Mouse (Mus musculus): ENCODE results near the gene Plcxd1. TPM values are rescaled to one million over a fixed set of nuclear protein-coding genes. Genes with fewer than 3 reads are reported as not detected.

Gene Plcxd1
- polyA plus RNA-seq, 1 experiment from 2014 or later, result 1.6 TPM

DNA sequence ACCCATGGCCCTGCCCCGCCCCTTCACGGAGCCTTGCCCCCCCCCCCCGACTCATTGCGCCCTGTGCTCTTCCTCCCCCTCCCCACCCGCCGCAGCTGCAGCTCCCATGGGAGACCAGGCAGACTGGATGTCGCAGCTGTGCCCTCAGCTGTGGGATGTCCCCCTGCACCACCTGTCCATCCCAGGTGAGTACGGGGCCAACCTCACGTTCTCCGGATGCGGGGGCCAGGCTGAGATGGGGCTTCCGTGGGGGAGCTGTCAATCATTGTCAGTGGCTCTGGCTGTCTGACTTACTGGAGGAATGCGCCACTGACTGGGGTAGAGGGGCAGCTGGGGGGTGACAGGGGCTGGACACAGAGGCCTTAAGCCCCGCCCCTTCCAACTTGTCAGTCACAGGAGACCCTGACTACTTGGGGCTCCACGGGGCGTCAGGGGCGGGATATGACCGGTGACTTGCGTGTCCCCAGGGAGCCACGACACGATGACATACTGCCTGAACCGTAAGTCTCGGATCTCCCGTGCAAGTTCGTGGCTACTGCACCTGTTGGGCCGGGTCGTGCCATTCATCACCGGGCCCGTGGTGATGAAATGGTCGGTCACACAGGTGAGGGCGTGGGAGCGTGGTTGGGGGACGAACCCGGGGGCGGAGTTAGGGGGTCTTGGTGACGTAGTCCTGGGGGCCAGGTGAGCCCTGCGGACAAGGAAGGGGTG, 1.3 kb downstream of the Plcxd1 start:
- DNase-seq (ENCODE audit: low read depth, low spot score), result no peak
- ChIA-PET CTCF (no interaction called here), POLR2A (no interaction called here)
- in situ Hi-C loops (cut with MboI; ENCODE audit: low pct_unique_long_range_greater_than_20kb), result loop anchor here (10.0 kb wide), 1 partner anchor 46 kb away; no protein-coding TSS in a partner anchor
- ATAC-seq, result no peak
- no peak for TF ChIP-seq CTCF (IDR thresholded peaks at IDR 0.05)
- H3K27me3 ChIP-seq, result no peaks in the 10 kb centered on the region

DNA sequence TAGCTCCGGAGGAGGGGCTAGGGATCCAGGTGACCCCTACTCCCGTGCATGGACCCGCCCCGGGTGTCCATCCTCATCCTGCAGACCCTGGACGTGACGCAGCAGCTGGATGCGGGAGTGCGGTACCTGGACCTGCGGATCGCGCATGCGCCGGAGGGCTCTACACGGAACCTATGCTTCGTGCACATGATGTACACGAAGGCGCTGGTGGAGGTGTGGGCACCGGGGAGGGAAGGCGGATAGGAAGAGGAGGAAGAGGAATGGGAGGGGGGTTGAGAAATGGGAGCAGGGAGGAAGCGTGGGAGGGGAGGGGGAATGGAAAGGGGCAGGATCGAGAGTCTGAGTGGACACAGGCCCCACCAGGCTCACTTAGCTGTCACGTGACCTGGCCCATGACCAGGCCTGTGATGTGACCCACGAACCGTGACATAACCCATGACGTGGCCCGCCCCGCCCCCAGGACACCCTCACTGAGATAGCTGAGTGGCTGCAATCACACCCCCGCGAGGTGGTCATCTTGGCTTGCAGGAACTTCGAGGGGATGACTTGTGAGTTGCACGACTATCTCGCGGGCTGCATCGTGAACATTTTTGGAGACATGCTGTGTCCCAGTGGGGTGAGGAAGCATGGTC, 2.1 kb downstream of the Plcxd1 start:
- ATAC-seq (no peak), DNase-seq (ENCODE audit: low read depth, low spot score) (no peak)
- in situ Hi-C loops (cut with MboI; ENCODE audit: low pct_unique_long_range_greater_than_20kb), result loop anchor here (10.0 kb wide), 1 partner anchor 47 kb away; no protein-coding TSS in a partner anchor
- ChIA-PET CTCF (no interaction called here), POLR2A (no interaction called here)
- no peaks in the 10 kb centered on the region for H3K27me3 ChIP-seq
- TF ChIP-seq CTCF (IDR thresholded peaks at IDR 0.05), result no peak

DNA sequence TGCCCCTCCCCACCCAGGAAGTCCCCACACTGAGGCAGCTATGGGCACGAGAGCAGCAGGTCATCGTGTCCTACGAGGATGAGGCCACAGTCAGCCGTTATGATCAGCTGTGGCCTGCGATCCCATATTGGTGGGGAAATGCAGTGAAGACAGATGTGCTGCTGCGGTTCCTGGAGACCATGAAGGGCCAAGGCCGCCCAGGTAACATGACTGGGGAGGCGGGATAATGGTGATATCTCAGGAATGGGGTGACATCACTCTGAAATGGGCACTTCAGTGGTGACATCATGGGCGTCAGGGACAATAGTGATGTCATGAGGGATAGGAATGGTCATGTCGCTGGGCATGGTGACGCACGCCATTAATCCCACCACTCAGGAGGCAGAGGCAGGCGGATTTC, 2.7 kb downstream of the Plcxd1 start:
- DNase-seq (ENCODE audit: low read depth, low spot score), result no peak
- H3K27me3 ChIP-seq, result no peaks in the 10 kb centered on the region
- no peak for TF ChIP-seq CTCF (IDR thresholded peaks at IDR 0.05)
- ChIA-PET CTCF (no interaction called here), POLR2A (no interaction called here)
- ATAC-seq, result no peak
- in situ Hi-C loops (cut with MboI; ENCODE audit: low pct_unique_long_range_greater_than_20kb), result loop anchor here (10.0 kb wide), 1 partner anchor 48 kb away; no protein-coding TSS in a partner anchor

DNA sequence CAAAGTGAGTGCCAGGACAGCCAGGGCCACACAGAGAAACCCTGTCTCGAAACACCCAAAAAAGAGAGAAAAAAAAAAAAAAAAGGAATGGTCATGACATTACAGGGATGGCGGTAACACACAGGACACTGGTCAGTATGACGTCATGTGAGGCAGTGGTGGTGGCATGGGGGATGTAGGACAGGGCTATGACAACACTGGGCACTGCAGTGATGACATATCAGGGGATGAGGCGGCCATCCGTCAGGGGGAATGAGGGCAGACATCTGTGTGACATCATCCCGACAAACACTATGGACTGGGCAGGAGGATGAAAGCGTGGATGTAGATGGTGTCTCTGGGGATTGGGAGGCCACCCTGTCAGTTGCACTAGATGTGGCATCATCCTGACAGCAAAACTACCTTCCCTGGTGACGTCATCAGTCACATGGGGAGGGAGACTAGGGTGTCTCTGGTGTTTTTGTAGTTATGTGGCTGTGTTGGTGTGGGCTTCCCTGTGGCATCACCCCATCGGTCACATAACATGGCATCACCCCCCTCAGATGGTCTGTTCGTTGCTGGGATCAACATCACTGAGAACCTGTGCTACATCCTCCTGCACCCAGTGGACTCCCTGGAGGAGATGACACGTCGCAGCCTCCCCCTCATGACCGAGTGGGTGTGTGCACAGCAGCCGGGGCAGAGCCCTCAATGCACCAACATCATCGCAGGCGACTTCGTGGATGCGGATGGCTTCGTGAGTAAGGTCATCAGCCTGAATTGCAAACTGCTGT, 3.3 kb downstream of the Plcxd1 start:
- no peaks in the 10 kb centered on the region for H3K27me3 ChIP-seq
- no peak for ATAC-seq
- CTCF ChIA-PET, result no interaction called here
- no peak for TF ChIP-seq CTCF (IDR thresholded peaks at IDR 0.05)
- POLR2A ChIA-PET, result no interaction called here
- DNase-seq (ENCODE audit: low read depth, low spot score), result no peak
- in situ Hi-C loops (cut with MboI; ENCODE audit: low pct_unique_long_range_greater_than_20kb), result loop anchor here (10.0 kb wide), 1 partner anchor 48 kb away; no protein-coding TSS in a partner anchor

DNA sequence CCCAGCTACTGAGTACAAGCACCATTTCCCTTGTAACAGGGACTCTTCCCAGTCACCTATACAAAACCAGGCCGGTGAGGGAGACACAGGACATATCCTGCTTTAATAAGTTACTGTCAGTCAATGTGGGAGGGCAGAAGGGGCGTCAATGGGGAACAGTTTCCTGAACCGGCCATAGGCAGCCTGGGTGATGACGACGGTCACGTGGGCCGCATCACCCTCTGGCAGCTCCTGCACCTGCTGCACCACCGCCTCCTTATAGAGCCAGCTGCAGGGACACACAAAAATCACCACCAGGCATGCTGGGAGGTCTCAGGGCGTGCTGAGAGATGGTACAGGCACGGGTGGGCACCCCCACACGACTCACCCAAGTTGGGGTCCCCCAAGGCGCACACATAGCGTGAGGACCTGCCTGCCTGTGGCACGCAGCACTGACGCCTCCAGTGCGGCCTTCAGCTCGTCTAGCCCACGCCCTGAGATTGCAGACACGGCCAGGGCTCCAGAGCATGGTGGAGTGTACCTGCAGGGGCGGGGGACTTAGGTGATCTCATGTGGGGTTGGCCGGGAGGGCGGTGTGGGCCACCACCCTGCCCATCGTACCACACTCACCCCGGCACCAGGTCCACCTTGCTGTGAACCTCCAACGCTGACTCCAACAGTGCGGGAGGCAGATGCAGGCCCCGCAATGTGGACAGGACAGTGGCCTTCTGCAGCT, 4.3 kb downstream of the Plcxd1 start:
- in situ Hi-C loops (cut with MboI; ENCODE audit: low pct_unique_long_range_greater_than_20kb), result loop anchor here (10.0 kb wide), 1 partner anchor 49 kb away; no protein-coding TSS in a partner anchor
- ATAC-seq (no peak), DNase-seq (ENCODE audit: low read depth, low spot score) (no peak)
- POLR2A ChIA-PET, result interaction anchor here (1.2 kb wide), 1 partner anchor 10 kb away, joined by 3 read pairs; the partner anchor contains the start of gene Gm35315
- CTCF ChIA-PET, result no interaction called here
- no peak for TF ChIP-seq CTCF (IDR thresholded peaks at IDR 0.05)
- no peaks in the 10 kb centered on the region for H3K27me3 ChIP-seq

DNA sequence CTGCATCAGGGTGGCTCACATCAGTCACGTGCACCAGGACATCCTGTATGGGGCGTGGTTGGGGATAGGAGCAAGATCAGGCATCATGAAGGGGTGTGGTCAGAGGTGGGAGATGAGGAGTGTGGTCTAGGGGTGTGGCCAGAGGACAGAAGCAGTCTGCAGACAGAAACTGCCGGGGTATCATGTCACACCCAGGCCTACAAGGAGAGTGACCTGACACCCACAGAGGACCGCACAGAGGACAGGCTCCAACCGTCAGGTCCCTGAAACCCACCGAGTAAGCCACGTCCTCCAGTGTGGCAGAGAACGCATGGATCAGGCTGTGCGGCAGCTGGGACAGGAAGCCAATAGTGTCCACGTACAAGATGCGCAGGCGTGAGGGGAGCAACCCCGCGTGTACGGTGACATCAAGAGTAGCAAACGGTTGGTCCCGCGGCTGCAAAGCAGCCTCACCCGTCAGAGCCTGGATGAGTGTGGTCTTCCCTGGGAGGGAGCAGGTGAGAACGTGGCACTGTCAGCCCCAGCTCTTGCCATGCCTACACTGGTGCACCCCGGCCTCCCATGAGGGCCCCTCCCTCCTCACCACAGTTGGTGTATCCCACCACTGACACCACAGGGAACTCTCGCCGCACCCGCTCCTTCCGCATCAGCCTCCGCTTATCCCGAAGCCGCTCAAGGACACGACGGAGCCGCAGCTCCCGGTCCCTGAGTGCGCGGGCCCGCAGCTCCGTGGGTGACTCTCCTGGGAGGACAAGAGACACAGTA, 5.0 kb downstream of the Plcxd1 start:
- in situ Hi-C loops (cut with MboI; ENCODE audit: low pct_unique_long_range_greater_than_20kb), result loop anchor here (10.0 kb wide), 1 partner anchor 50 kb away; no protein-coding TSS in a partner anchor
- POLR2A ChIA-PET, result interaction anchor here (1.2 kb wide), 1 partner anchor 10 kb away, joined by 3 read pairs; the partner anchor contains the start of gene Gm35315

DNA sequence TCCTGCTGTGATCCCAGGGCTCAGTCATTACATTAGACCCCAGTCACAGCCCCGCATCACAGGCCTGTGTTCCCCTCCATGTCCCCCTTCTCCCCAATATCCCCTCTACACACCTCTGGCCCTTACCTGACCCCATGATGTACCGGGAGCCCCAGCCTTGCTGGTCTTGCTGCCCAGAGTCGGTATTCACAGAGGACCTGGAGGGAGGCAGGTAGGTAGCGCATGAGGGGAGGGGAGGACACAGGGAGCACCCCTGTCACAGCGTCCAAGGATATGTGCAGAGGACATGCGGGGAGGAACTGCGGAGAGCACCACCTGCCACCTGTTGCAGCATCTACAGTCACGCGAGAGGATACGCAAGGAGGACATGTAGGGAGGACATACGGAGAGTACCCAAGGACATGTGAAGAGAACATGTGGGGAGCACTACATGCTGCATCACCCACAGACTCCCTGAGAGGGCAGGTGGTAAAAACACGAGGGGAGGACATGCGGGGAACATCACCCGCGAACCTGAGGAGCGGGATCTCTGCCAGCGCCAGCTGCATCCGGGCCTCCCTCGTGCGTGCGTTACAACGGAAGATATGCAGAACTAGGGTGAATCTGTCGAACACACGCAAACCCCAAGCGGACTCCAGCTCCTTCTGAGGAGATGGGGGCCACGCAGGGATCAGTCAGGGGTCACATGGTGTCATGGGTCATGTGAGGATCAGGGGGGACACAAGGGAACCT, 6.5 kb downstream of the Plcxd1 start:
- ChIA-PET CTCF (no interaction called here), POLR2A (interaction anchor here (1.8 kb wide), 1 partner anchor 11 kb away, joined by 5 read pairs; the partner anchor contains the start of gene Gm35315)
- DNase-seq (ENCODE audit: low read depth, low spot score), result no peak

More for the DNA sequence above, 5.0 kb downstream of the Plcxd1 start:
- no peaks in the 10 kb centered on the region for H3K27me3 ChIP-seq
- CTCF ChIA-PET, result no interaction called here
- DNase-seq (ENCODE audit: low read depth, low spot score), result no peak
- ATAC-seq, result no peak
- TF ChIP-seq CTCF (IDR thresholded peaks at IDR 0.05), result no peak

DNA sequence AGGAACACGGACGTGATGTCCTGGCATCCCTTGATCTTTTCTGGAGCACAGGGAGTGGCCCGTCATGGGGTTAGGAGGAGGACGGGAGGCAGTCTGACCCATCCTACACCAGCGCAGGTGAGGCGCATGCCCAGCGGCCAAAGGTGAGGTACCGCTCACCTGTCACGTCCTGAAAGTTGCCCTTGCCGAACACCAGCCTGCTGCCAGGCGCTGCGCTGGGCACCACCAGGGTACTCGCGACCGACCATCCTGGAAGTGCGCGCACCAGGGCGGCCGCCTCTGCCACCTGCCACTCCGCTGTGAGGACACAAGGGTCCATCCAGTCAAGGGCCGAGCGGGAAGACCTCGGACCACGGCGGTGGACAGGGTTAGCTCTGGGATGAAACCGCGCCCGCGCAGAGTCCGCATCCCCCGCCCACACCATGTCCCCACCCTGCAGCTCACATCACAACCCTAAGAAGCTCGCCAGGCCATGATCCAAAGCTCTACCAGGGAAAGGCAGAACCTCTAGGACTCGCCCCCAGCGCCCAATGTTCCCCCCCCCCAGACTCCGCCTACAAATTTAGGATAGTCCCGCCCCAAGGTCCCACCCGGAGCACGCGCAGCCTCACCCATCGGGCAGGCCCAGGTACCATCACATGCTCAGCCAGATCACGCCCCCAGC, 7.3 kb downstream of the Plcxd1 start:
- H3K27me3 ChIP-seq, result no peaks in the 10 kb centered on the region
- ChIA-PET CTCF (no interaction called here), POLR2A (interaction anchor here (0.6 to 1.8 kb wide), 2 partner anchors 12 to 1390 kb away, joined by 4 to 5 read pairs; partner anchors contain the start of gene Gm35315)
- no peak for TF ChIP-seq CTCF (IDR thresholded peaks at IDR 0.05)
- in situ Hi-C loops (cut with MboI; ENCODE audit: low pct_unique_long_range_greater_than_20kb), result loop anchor here (10.0 kb wide), 1 partner anchor 52 kb away; no protein-coding TSS in a partner anchor
- ATAC-seq (no peak), DNase-seq (ENCODE audit: low read depth, low spot score) (no peak)

More for the DNA sequence above, 6.5 kb downstream of the Plcxd1 start:
- no peak for ATAC-seq
- in situ Hi-C loops (cut with MboI; ENCODE audit: low pct_unique_long_range_greater_than_20kb), result loop anchor here (10.0 kb wide), 1 partner anchor 52 kb away; no protein-coding TSS in a partner anchor
- no peak for TF ChIP-seq CTCF (IDR thresholded peaks at IDR 0.05)
- H3K27me3 ChIP-seq, result no peaks in the 10 kb centered on the region
